Mouse (Mus musculus) intestine, embryonic 14.5 days (tissue): ENCODE measurements around the gene Pla2g2e. TPM values are rescaled to one million over a fixed set of nuclear protein-coding genes. Genes with fewer than 3 reads are reported as not detected.

ENCODE experiments used
- ATAC-seq: fragments of 200-750 bp; cut with Nextera tagmentation; replicated peaks from 2 replicates; pipeline ENCODE4 v1.8.0; 2017; ENCODE audit warnings: low read depth, moderate number of reproducible peaks, moderate TSS enrichment, moderate library complexity; ENCODE audit not compliant: low FRiP score, low TSS enrichment
- DNase-seq: peaks from one replicate; pipeline ENCODE4 v3.0.0-alpha.2; 2018; ENCODE audit warnings: low spot score
- H3K27ac ChIP-seq: fragments of 300-500 bp; sonication (generic); 2 replicates; pipeline ENCODE4 v1.5.1; 2014; ENCODE audit warnings: low read depth, mild to moderate bottlenecking, control low read depth
- H3K27me3 ChIP-seq: fragments of 300-500 bp; sonication (generic); replicated peaks from 2 replicates; pipeline ENCODE4 v1.6.1; 2014; ENCODE audit warnings: low read length, control low read depth; ENCODE audit not compliant: control insufficient read depth, insufficient read depth
- H3K36me3 ChIP-seq: fragments of 300-500 bp; sonication (generic); 2 replicates; pipeline ENCODE4 v1.6.1; 2014; ENCODE audit warnings: low read length, control low read depth; ENCODE audit not compliant: control insufficient read depth, insufficient read depth
- H3K4me1 ChIP-seq: fragments of 300-500 bp; sonication (generic); replicated peaks from 2 replicates; pipeline ENCODE4 v1.6.1; 2014; ENCODE audit warnings: low read length, control low read depth, mixed read lengths; ENCODE audit not compliant: control insufficient read depth, insufficient read depth
- H3K4me2 ChIP-seq: fragments of 300-500 bp; sonication (generic); 2 replicates; pipeline ENCODE4 v1.6.1; 2014; ENCODE audit warnings: low read length
- H3K4me3 ChIP-seq: fragments of 300-500 bp; sonication (generic); 2 replicates; pipeline ENCODE4 v1.5.1; 2014; ENCODE audit warnings: low read depth, low read length, control low read depth, mixed read lengths
- H3K9ac ChIP-seq: fragments of 300-500 bp; sonication (generic); 2 replicates; pipeline ENCODE4 v1.6.1; 2014; ENCODE audit warnings: mild to moderate bottlenecking, low read length
- H3K9me3 ChIP-seq: fragments of 300-500 bp; sonication (generic); 2 replicates; pipeline ENCODE4 v1.6.1; 2016; ENCODE audit warnings: low read length, control low read depth; ENCODE audit not compliant: control insufficient read depth
- WGBS: fragments of 180-500 bp; shearing (Covaris S2); extraction: QIAGEN DNeasy Blood & Tissue Kit; methylation state at CpG from one replicate; pipeline ENCODE4 v1.1.7; 2014; 5-methylcytosine and 5-hydroxymethylcytosine counted together
- polyA plus RNA-seq: library from polyadenylated mRNA; unstranded; fragments of >200 nt; fragmentation: Nextera tagmentation; extraction: Ambion mirVana; gene quantifications from 2 replicates; pipeline ENCODE4 v1.2.1, GENCODE M21; 2014

Gene Pla2g2e
- polyA plus RNA-seq, 1 experiment from 2014 or later: not detected

GRCm38 (mm10) chr4:138858446-138858845, 19.3 kb upstream of the Pla2g2e start:
- Histone ChIP-seq H3K9me3 (no peaks in the 10 kb centered on the region), H3K9ac (no peak overlapping the region), H3K36me3 (no peaks in the 10 kb centered on the region), H3K27ac (no peak overlapping the region), H3K4me3 (no peak overlapping the region), H3K4me2 (no peak overlapping the region), H3K4me1 (peaks cover 7% of the 10 kb centered on the region; the same call in 1 of the 2 replicates), H3K27me3 (no peaks in the 10 kb centered on the region)
- WGBS: 83% methylated on average over 15 of the region's 15 CpGs
- DNase-seq: peak; percentile 42
- no peak for ATAC-seq

GRCm38 (mm10) chr4:138859245-138859644, 18.5 kb upstream of the Pla2g2e start:
- DNase-seq (peak; percentile 65), ATAC-seq (no peak)
- Histone ChIP-seq H3K9me3 (no peaks in the 10 kb centered on the region), H3K4me3 (0 out of 2 replicates have a peak overlapping the region, but pooled peaks have one; percentile 12), H3K9ac (no peak overlapping the region), H3K27ac (no peak overlapping the region), H3K36me3 (no peaks in the 10 kb centered on the region), H3K4me2 (peak overlapping the region; percentile 39), H3K4me1 (peaks cover 7% of the 10 kb centered on the region; the same call in 1 of the 2 replicates), H3K27me3 (no peaks in the 10 kb centered on the region)
- 25% methylated on average over 9 of the region's 9 CpGs for WGBS

- peak overlapping the region; percentile 39 for H3K4me2 ChIP-seq
- no peaks in the 10 kb centered on the region for H3K9me3 ChIP-seq
- peak; percentile 59; the same call in 1 of the 2 replicates for ATAC-seq
- no peak overlapping the region for H3K27ac ChIP-seq
- H3K36me3 ChIP-seq: no peaks in the 10 kb centered on the region
- no peaks in the 10 kb centered on the region for H3K27me3 ChIP-seq
- peaks cover 7% of the 10 kb centered on the region; the same call in 1 of the 2 replicates for H3K4me1 ChIP-seq
- 3% methylated on average over 13 of the region's 13 CpGs for WGBS
- H3K4me3 ChIP-seq: 0 out of 2 replicates have a peak overlapping the region, but pooled peaks have one; percentile 12
- DNase-seq: peak; percentile 96
- no peak overlapping the region for H3K9ac ChIP-seq
Observed at GRCm38 (mm10) chr4:138859728-138860127, 18.0 kb upstream of the Pla2g2e start.

GRCm38 (mm10) chr4:138863344-138863998, 14.3 kb upstream of the Pla2g2e start, which contains the start of gene Pla2g5:
Gene Pla2g5 (minus strand): TSS chr4:138863482.
- no peak for DNase-seq
- Histone ChIP-seq H3K4me2 (no peak within 1 kb of the TSS), H3K4me1 (peaks cover 7% of the 10 kb centered on the region; the same call in 1 of the 2 replicates), H3K27me3 (no peaks in the 10 kb centered on the region), H3K36me3 (no peaks in the 10 kb centered on the region), H3K4me3 (no peak within 1 kb of the TSS), H3K9ac (no peak within 1 kb of the TSS), H3K9me3 (no peaks in the 10 kb centered on the region), H3K27ac (no peak within 1 kb of the TSS)
- WGBS: 70% methylated on average over 10 of the region's 10 CpGs
- ATAC-seq: no peak

- no peaks in the 10 kb centered on the region for H3K27me3 ChIP-seq
- ATAC-seq: no peak
Observed at GRCm38 (mm10) chr4:138865092-138865491, 12.7 kb upstream of the Pla2g2e start.

GRCm38 (mm10) chr4:138865991-138866390, 11.8 kb upstream of the Pla2g2e start:
- ATAC-seq (no peak), DNase-seq (no peak)
- WGBS: 67% methylated on average over 6 of the region's 6 CpGs
- Histone ChIP-seq H3K9me3 (no peaks in the 10 kb centered on the region), H3K4me3 (no peak overlapping the region), H3K9ac (no peak overlapping the region), H3K27ac (no peak overlapping the region), H3K4me1 (no peaks in the 10 kb centered on the region), H3K4me2 (no peak overlapping the region), H3K27me3 (no peaks in the 10 kb centered on the region), H3K36me3 (no peaks in the 10 kb centered on the region)

More at GRCm38 (mm10) chr4:138865092-138865491, 12.7 kb upstream of the Pla2g2e start:
- Histone ChIP-seq H3K9me3 (no peaks in the 10 kb centered on the region), H3K4me3 (no peak overlapping the region), H3K4me1 (peaks cover 2% of the 10 kb centered on the region; the same call in 1 of the 2 replicates), H3K36me3 (no peaks in the 10 kb centered on the region), H3K4me2 (no peak overlapping the region), H3K9ac (no peak overlapping the region), H3K27ac (no peak overlapping the region)
- no peak for DNase-seq
- WGBS: 35% methylated on average over 5 of the region's 5 CpGs

GRCm38 (mm10) chr4:138866413-138866812, 11.3 kb upstream of the Pla2g2e start:
- Histone ChIP-seq H3K4me3 (no peak overlapping the region), H3K36me3 (no peaks in the 10 kb centered on the region), H3K4me1 (no peaks in the 10 kb centered on the region), H3K9ac (no peak overlapping the region), H3K27ac (no peak overlapping the region), H3K4me2 (no peak overlapping the region), H3K27me3 (no peaks in the 10 kb centered on the region), H3K9me3 (no peaks in the 10 kb centered on the region)
- ATAC-seq (no peak), DNase-seq (peak; percentile 87)
- WGBS: 13% methylated on average over 7 of the region's 7 CpGs

GRCm38 (mm10) chr4:138868666-138869065, 9.1 kb upstream of the Pla2g2e start:
- Histone ChIP-seq H3K36me3 (no peaks in the 10 kb centered on the region), H3K9me3 (no peaks in the 10 kb centered on the region), H3K9ac (no peak overlapping the region), H3K27me3 (no peaks in the 10 kb centered on the region), H3K4me1 (no peaks in the 10 kb centered on the region), H3K4me3 (no peak overlapping the region), H3K27ac (no peak overlapping the region), H3K4me2 (no peak overlapping the region)
- no peak for DNase-seq
- ATAC-seq: no peak
- 55% methylated on average over 8 of the region's 8 CpGs for WGBS

- no peaks in the 10 kb centered on the region for H3K4me1 ChIP-seq
- ATAC-seq: no peak
- H3K36me3 ChIP-seq: no peaks in the 10 kb centered on the region
- H3K4me2 ChIP-seq: no peak within 1 kb of the TSS
- no peak within 1 kb of the TSS for H3K27ac ChIP-seq
- no peaks in the 10 kb centered on the region for H3K27me3 ChIP-seq
- H3K9ac ChIP-seq: no peak within 1 kb of the TSS
- 75% methylated on average over 6 of the region's 6 CpGs for WGBS
- no peaks in the 10 kb centered on the region for H3K9me3 ChIP-seq
- no peak within 1 kb of the TSS for H3K4me3 ChIP-seq
- no peak for DNase-seq
Observed at GRCm38 (mm10) chr4:138873864-138874263, 3.9 kb upstream of the Pla2g2e start, which contains the start of gene Gm13030. Gene Gm13030 (minus strand): TSS chr4:138873964.
